Mouse (Mus musculus) testis, postnatal 14 days (tissue): ENCODE data around the gene Slc37a4.
"Not testable (repeated sequence)": the region's sequence is repeated elsewhere in the genome, so short reads cannot be mapped to it uniquely, and the experiment has no call there.

Experiments used
- DNase-seq: peaks from one replicate; pipeline ENCODE4 v3.0.0; 2021; ENCODE audit warnings: low spot score

Gene Slc37a4

DNA sequence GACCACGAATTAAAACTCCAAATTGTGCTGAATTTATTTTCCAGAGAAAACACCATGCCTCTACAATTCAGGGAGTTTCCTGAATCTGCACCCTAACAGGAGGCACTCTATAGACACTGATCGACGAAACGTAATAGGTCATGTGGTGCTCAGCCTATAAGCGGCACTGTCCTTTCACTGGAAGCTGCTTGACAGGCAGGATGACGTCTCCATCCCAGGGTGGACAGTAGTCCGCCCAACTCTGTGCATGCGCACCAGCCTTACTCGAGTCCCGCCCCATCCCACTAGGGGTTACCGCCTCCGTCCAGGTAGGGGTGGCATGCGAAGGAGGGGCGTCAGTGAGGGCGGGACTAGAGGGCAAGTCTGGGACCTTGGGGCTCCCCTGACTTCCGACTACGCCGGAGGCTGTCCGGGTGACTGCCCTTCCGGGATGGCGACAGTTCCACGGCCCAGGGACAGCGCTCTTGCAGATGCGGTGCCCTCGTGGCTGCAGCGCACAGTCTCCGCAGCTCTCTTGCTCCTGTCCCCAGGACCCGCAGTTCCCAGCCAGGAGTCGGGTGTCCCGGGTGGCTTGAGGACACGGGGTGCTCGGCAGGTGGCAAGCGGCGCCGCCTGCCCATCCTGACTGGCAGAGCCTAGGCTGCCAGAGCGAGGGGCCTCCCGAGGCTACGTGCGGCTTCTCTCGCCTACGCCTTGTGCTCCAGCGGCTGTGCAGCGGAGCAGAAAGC lies at the start of gene Slc37a4:
Gene Slc37a4, plus strand, starts transcription at position 169 of the 728 bp plus-strand sequence.
- DNase-seq = peak; percentile 92

DNA sequence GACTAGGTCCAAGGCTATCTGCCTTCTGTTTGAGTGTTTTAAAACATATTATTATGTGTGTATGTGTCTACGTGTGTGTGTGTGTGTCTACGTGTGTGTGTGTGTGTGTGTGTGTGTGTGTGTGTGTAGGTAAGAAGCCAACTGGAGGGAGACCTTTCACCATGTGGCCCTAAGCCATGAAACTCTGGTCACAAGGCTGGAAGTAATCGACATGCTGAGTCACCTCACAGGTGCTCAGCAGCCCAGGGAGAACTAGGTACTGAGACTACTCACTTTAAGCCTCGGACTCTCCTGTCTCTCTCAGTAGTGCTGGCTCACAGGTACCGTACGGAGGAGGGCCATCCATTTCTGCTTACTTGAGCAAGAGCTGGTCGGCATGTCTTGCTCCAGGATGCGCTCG lies 49.5 kb upstream of the Slc37a4 start:
- no peak for DNase-seq

DNA sequence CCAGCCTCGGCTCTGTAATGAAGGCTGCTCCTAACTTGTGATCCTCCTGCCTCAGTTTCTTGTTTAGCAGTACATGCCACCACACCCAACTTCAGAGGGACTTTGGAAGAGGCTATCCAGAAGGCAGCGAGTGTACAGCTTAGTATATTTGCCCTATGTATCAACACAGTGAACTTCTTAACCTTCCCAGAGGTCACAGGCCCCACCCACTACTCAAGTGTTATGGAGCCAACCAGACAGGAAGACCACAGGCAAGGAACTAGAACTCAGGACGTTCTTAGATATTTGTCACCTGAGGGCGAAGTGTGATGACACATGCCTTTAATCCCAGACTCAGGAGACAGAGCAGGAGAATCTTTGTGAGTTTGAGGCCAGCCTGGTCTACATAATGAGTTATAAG lies 49.0 kb upstream of the Slc37a4 start:
- no peak for DNase-seq

DNA sequence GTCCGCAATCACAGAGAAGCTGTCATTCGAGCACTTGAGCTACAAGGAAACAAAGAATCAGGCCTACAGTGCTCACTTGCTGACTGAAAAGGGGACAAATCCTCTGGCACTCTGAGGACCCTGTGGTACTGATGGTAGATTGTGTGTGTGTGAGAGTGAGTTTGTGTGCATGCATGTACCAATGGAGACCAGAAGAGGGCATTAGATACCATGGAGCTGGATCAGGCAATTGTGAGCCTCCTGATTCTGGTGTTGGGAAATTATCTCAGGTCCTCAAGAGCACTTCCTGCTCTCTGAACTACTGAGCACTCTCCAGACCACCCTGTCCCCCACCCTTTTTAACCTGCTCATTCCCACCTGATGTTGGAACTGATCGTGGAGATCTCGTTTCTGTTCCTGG lies 48.1 kb upstream of the Slc37a4 start:
- DNase-seq = no peak

DNA sequence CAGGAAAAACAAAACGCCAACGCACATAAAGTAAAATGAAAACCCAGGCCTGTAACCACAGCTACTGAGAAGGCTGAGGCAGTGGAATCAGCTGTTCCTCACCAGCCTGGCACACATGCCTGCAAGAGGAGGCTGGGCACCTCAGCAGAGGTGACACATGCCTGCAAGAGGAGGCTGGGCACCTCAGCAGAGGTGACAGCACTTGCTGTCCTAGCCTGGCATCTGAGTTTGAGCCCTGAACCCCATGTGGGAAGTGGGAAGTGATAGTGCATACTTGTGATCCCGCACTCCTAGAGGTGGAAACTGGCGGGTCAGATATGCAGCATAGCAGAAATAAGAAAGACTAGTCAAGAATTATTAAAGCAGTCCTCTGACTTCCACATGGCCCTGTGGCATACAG lies 45.3 kb upstream of the Slc37a4 start:
- no peak for DNase-seq

DNA sequence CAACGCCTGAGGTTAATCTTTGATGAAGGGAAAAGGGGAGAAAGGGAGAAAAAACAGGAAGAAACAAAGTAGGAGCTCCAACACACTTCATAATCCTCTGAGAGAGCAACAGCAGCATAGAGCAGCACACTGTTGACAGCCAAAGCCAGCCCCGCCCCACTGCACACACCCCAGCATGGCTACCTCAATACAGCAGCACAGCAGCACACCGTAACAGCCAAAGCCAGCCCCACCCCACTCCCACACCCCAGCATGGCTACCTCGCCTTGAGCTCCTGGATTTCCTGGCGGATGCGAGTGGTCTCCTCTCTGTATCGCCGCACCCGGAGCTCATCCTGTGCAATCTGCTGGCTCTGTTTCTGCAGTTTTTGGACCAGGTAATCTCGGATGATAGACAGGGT lies 44.3 kb upstream of the Slc37a4 start:
- DNase-seq = no peak

DNA sequence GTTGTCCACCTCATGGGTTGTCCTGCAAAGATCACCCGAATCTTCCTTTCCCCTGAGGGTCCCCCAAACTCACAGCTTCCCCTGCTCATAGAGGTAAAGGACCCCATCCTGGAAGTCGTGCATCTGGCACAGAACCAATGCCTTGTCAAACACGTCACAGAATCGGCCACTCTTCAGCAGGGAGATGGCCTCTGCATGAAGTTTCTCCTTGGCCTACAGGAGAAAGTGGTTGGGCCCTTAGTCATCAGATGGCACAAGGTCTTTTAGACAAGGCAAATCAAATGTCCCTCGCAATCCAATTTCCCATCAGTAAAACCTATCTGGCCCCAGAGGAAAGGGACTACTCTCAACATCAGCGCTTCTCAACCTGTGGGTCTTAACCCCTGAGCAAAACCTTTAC lies 43.5 kb upstream of the Slc37a4 start:
- no peak for DNase-seq

DNA sequence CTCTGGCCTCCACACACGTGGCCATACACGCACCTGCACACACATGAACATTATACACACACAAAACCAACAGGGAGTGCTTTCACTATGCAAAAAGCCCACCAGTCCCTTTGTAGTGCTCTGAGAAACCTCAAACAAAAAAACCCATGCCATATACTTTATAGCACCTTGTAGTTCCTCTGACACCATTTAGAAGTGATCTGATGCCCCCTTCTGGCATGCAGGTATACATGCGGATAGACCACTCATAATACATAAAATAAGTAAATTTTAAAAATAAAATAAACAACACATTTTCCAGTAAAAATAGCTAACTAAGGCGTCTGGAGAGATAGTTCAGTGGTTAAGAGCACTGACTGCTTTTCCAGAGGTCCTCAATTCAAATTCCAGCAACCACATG lies 39.4 kb upstream of the Slc37a4 start:
- DNase-seq = no peak

DNA sequence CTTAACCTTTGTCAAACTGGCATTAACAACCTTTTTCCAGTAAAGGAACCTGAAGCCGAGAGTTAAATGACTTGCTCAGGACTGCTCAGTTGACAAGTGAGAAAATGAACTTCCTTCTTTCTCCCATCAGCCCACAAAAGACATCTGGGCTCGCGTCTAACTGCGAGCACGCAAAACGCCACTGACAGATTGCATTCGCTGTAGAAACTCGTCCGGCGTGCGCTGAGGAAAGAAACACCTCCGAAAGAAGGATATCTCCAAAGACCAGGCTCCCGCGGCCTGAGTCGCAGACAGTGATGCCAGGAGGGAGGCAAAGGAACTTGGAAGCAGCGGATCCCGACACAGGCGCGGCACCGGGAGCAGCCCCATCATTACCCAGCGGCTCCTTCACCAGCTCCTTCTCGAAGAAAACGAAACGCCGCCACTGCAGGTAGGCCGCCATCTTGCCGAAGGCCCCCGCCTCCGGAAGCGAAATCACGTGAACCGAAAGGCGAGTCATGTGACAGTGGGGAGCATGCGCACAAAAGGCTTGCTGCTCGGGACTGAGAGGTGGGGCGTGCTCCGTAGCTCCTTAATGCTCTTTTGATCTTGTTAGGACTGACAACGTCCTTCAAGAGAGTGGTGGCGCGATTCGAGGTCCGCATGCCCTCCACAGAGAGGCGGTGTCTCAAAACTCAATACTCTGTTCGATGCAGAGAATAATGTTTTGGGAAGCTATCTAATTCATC lies 35.3 kb upstream of the Slc37a4 start, which contains the start of gene Vps11:
Gene Vps11, minus strand, starts transcription at position 481 of the 728 bp plus-strand sequence.
- DNase-seq = peak; percentile 96

DNA sequence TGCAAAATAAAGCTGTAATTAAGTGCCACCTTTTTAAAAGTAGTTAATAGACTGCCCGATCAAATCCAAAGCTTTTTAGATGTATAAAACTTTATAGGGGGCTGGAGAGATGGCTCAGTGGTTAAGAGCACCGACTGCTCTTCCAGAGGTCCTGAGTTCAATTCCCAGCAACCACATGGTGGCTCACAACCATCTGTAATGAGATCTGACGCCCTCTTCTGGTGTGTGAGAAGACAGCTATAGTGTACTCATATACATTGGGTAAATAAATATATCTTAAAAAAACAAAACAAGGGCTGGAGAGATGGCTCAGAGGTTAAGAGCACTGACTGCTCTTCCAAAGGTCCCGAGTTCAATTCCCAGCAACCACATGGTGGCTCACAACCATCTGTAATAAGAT lies 34.7 kb upstream of the Slc37a4 start:
- not testable (repeated sequence) for DNase-seq

DNA sequence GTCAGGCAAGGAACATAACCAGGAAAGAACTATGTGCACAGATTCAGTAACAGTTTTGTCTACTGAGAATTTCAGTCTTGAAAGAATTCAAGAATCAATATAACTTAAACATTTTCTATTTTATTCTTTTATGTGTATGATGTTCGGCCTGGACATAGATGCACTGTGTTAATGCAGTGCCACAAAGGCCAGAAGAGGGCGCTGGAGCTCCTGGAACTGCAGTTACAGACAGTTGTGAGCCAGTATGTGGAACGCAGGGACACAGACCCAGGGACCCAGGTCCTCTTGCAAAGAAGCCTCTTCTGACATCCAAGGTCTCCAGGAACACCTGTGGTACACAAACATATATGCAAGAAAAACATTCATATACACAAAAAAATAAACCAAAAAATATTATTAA lies 32.2 kb upstream of the Slc37a4 start:
- no peak for DNase-seq

DNA sequence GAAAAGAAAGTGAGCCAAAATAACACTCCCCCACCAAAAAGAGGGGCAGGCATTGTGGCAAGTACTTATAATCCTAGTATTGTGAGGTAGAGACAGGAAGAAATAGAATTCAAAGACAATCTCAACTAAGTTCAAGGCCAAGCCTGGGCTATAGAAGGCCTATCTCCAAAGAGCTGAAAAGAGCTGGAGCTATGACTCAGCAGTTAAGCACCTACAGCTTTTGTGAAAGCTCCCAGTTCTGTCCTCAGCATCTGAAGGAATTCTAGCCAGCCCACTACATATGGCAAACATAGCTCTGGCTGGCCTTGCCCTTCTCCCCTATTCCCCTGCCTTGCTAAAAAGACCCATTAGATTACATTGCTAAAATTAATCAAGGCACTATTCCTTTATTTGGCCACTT lies 23.3 kb upstream of the Slc37a4 start:
- no peak for DNase-seq

DNA sequence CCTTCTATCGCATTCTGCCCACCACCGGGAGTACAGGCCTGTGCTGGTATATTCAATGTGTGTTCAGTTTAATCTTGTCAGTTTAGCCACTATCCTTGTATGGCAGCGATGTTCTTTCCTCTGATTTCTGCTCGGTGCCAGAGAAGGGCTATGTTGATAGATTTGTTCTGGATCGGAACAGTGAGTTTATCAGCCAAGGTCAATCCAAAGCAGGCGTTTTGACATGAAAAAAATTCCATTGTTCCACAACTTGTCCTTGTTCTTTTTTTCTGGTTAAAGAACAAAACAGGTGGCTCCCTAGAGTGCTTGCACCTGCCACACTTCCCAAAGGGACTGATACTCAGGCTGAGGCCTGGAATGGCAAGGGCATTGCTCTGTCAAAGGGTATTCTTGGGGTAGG lies 20.5 kb upstream of the Slc37a4 start:
- no peak for DNase-seq

DNA sequence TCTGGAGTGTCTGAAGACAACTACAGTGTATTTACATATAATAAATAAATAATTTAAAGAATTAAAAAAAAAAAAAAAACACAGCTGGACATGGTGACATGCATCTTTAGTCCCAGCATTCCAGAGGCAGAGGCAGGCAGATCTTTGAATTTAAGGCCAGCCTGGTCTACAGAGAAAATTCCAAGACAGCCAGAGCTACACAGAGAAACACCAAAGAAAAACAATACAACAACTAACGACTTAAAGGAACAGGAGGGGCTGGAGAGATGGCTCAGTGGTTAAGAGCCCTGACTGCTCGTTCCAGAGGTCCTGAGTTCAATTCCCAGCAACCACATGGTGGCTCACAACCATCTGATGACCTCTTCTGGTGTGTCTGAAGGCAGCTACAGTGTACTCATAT lies 19.3 kb upstream of the Slc37a4 start:
- not testable (repeated sequence) for DNase-seq

DNA sequence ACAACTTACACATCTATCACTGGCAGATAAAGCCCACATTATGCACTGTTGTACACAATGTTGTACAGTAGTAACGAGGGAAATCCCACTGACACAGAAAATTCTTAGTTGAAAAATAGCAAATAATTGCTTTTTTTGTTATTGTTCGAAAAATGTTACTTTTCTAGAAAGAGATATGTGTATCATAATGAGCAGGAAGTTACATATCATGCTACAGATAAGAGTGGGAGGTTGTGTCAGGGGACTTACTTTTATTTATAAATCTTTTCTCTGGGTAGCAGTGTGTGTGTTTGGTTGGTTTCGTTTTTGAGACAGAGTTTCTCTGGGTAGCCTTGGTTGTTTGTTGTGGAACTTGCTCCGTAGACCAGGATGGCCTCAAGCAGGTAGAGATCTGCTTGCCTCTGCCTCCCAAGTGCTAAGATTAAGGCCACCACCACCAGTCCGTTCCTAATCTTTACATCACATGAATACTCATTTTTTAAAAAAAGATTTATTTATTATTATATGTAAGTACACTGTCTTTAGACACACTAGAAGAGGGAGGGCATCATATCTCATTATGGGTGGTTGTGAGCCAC lies 18.4 kb upstream of the Slc37a4 start:
- DNase-seq = no peak

DNA sequence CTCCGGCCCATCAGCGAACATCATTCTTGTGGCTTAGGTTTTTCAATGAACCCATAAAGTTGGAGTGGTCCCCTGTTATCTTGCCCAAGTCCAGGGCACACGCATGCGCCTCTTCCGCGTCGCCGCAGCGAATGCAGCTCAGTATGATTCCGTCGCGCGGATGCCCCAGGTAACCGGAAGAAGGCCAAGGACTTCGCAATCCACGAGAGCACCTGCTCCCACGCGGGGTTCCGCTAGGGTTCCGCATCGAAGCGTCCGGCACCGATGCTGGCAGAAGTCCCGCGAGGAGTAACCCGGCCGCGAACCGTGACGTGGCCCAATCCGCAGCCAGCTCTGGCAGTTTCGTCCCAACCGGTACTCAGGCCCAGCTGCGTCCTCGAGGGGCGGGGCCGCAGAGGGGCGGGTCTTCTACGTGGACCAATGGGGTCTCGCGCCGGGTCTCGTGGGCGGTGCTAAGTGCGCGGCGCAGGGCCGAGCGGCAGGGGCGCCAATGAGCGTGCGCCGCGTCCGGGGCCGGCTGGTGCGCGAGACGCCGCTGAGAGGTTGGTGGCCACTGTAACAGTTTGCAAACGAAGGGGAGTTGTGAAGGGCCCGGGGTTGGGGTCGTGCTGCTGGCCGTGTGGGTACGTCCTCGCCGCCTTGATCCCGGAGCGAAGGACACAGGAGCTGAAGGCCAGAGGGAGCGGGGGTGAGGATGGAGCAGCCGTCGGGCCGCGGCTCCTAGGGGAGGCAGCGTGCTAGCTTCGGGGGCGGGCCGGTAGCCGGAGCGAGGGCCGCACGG lies 17.4 kb upstream of the Slc37a4 start, which contains the start of gene Hyou1:
Gene Hyou1, plus strand, starts transcription at position 437 of the 781 bp plus-strand sequence.
- DNase-seq = peak; percentile 98

DNA sequence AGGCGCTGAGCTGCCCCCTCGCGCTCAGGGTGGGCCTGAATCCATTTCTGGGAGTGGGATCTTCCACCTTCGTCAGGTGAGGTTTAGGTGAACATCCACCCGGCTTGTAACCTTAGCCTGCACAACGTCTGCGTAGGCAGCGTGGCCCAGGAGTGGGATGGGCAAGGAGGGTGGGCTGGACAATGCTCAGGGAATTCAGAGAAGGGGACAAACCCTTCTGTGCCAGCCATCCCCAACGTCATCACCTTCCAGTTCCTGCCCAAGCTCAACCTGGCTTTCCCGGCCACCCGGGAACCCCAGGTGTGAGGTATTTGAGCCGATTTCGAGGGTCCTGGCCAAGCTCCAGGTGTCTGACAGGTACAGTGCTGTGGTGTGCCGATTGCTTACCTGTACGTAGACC lies 16.8 kb upstream of the Slc37a4 start:
- DNase-seq = no peak

DNA sequence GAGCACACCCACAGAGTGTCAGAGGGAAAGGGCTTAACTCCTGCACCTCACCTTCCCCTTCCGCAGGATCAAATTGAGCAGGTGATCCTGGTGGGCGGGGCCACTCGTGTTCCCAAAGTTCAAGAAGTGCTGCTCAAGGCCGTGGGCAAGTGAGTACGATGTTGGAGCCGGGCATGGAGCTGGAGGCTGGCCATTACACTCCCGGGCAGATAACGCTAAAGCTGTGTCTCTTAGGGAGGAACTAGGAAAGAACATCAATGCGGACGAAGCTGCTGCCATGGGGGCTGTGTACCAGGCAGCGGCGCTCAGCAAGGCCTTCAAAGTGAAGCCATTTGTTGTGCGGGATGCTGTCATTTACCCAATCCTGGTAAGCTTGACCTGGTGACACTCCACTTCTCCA lies 12.1 kb upstream of the Slc37a4 start:
- DNase-seq = peak; percentile 66

DNA sequence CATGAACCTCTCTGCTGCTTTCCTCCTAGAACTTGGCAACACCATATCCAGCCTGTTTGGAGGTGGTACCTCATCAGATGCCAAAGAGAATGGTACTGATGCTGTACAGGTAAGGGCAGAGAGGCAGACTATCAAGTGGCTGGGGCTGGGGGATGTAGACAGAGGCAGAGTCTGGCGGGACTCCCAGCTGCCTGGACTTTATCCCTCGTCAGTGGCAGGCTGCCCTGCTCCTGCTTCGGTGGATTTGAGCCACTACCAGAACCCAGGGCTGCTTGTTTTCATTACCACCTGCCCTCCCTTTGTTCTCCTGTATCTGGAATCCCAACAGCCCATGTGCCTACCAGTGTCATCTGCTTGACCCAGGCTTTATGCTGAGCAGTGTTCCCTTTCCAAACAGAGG lies 9.4 kb upstream of the Slc37a4 start:
- no peak for DNase-seq

DNA sequence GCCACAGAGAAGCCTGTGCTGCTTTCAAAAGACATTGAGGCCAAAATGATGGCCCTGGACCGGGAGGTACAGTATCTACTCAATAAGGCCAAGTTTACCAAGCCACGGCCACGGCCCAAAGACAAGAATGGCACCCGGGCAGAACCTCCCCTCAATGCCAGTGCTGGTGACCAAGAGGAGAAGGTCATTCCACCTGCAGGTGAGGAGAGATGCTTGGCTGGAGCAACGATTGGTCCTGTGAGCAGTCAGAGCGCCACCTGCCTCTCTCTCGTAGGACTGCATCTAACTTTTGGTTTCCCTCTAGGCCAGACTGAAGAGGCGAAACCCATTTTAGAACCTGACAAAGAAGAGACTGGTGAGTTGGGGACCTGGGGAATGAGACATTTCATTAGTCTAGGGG lies 7.4 kb upstream of the Slc37a4 start:
- DNase-seq = no peak

DNA sequence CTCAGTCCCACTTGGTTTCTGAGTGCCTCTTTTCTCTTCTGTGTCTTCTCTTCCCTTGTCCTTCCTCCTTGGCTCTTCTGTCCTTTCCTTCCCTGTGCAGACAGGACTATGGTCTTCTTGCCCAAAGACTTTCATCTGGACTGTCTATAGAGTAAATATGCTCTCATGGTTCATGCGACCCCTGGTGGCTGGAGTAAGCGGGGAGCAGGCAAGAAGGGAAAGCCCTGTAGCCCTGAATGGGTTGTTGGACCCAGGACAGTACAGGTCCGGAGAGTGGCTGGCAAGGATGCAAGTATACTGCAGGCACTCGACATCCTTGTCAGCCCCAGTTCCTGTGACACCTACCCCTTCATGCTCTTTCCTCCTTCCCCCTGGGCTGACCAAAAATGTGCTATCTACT lies 5.2 kb upstream of the Slc37a4 start:
- no peak for DNase-seq

DNA sequence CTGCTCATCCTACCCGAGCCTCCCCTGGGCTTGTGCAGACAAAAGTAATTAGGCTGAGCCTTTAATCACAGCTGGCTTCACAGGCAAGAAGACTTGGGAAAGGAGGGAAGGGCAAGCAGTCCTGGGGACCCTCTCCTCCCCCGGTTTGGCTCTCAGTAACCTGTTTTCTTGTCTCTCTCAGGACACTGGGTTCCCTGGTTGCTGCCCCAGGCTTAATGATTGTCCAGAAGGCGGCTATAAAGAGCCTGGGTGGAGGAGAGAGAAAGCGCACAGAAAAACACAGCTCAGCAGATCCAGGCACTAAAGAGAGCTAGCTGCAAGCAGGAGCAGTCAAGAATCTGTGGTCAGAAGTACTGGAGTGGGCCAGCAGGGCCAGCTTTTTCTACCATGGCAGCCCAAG lies 1.4 kb downstream of the Slc37a4 start:
- no peak for DNase-seq
